Mouse (Mus musculus): ENCODE data around the gene Ercc6l2. TPM values are rescaled to one million over a fixed set of nuclear protein-coding genes. Genes with fewer than 3 reads are reported as not detected.
A peak's percentile ranks its signal among the peaks of the same experiment; 100 is the strongest.

Ercc6l2 gene
- polyA plus RNA-seq, 1 experiment from 2014 or later: 13.9 TPM

- ATAC-seq: no peak
Observed at GRCm38 (mm10) chr13:63807979-63808378, 7.1 kb upstream of the Ercc6l2 start.

DNA sequence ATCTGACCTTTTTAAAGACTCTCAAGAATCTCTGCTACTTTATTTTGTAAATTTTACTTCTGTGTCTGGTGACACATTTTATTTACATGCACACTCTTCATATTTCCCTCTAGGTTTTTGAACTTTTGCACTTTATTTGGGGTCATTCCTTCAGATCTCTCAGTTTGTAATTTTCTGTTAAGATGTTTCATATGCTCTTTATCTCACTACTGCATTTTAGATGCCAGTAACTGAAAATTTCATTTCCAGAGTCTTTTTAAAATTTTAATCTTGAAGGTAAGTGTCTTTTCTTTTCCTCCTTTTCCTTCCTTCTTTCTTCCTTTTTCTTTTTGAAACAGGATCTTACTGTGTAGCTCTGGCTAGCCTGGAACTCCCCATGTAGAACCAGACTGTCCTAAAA is 3.6 kb upstream of the Ercc6l2 start:
- no peak overlapping the region for H3K4me3 ChIP-seq
- H3K27ac ChIP-seq: no peak overlapping the region
- H3K9me3 ChIP-seq (replicated peaks): no peaks in the 10 kb centered on the region
- no peaks in the 10 kb centered on the region for H3K36me3 ChIP-seq
- ATAC-seq: no peak
- H3K4me2 ChIP-seq: no peak overlapping the region
- no peak overlapping the region for H3K9ac ChIP-seq
- peaks cover 20% of the 10 kb centered on the region for H3K4me1 ChIP-seq
- H3K27me3 ChIP-seq (replicated peaks): no peaks in the 10 kb centered on the region

More at GRCm38 (mm10) chr13:63807979-63808378, 7.1 kb upstream of the Ercc6l2 start:
- Histone ChIP-seq H3K9me3 (replicated peaks) (no peaks in the 10 kb centered on the region), H3K27ac (no peak overlapping the region), H3K4me2 (no peak overlapping the region), H3K27me3 (replicated peaks) (no peaks in the 10 kb centered on the region), H3K4me1 (no peaks in the 10 kb centered on the region), H3K36me3 (no peaks in the 10 kb centered on the region), H3K4me3 (no peak overlapping the region), H3K9ac (no peak overlapping the region)
- WGBS (ENCODE audit: insufficient replicate concordance): 75% methylated on average over 3 of the region's 3 CpGs

DNA sequence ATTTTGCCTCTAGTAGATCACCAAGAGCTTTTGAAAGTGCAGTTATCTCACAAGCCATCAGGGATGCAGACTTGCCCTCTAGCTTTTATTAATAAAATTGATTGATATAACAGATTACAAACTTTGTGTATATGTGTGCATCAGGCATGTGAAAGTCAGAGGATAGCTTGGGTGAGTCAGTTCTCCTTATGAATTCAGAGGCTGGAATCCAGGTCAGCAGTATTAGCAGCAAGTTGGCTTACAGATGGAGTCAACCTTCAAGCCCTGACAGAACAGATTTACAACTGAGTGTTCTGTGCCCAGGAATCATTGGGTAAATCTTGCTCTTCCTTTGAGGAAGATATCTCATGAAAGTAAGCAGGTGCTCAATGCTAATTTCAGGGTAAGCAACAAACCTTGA is 891 bp downstream of the Ercc6l2 start:
- 0 out of 2 replicates have a peak, but pooled peaks cover 5% of the 10 kb centered on the region for H3K36me3 ChIP-seq
- peak overlapping the region; percentile 81 for H3K9ac ChIP-seq
- H3K4me1 ChIP-seq: peaks cover 23% of the 10 kb centered on the region
- no peaks in the 10 kb centered on the region for H3K27me3 ChIP-seq (replicated peaks)
- peak overlapping the region; percentile 85 for H3K4me2 ChIP-seq
- ATAC-seq: no peak
- H3K4me3 ChIP-seq: peak overlapping the region; percentile 71
- H3K27ac ChIP-seq: 0 out of 2 replicates have a peak overlapping the region, but pooled peaks have one; percentile 36
- H3K9me3 ChIP-seq (replicated peaks): no peaks in the 10 kb centered on the region

- H3K27ac ChIP-seq: no peak overlapping the region
- H3K36me3 ChIP-seq: peaks cover 39% of the 10 kb centered on the region
- no peak overlapping the region for H3K9ac ChIP-seq
- H3K4me3 ChIP-seq: no peak overlapping the region
- no peaks in the 10 kb centered on the region for H3K27me3 ChIP-seq (replicated peaks)
- WGBS (ENCODE audit: insufficient replicate concordance): 75% methylated on average over 2 of the region's 2 CpGs
- ATAC-seq: no peak
- H3K4me2 ChIP-seq: no peak overlapping the region
- no peaks in the 10 kb centered on the region for H3K9me3 ChIP-seq (replicated peaks)
- no peaks in the 10 kb centered on the region for H3K4me1 ChIP-seq
Observed at GRCm38 (mm10) chr13:63845758-63846157, 30.7 kb downstream of the Ercc6l2 start.

DNA sequence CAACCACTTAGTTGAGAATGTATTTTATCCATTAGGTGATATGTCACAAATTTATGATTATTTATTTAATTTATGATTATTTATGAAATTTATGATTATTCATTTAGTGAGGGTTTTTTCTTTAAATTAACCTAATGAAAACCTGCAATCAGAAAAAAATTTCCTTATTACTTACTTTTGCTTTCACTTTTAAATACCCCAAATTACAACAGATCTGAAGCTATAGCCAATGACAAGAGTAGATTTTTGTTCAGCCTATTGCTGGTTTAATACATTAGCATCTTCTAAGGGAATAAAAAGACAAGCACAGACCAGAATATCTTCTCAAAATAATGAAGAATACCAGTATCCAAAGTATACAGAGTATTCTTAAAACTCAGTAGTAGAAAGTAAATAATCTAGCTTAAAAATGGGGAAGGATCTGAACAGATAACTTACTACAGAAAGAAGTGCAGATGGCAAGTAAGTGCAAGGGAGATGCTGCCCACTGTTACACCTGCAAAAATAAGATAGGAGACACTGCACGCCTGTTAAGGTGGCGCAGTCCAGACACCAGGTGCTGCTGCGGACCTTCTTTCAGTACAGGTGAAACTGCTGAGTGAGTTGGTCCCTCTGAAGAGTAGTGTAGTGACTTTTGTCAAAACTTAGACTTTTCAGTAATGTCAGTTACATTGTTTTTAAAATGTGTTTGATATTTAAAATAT is 35.4 kb downstream of the Ercc6l2 start:
- H3K4me3 ChIP-seq: no peak overlapping the region
- no peak overlapping the region for H3K4me2 ChIP-seq
- ATAC-seq: no peak
- peaks cover 32% of the 10 kb centered on the region for H3K36me3 ChIP-seq
- H3K9ac ChIP-seq: no peak overlapping the region
- no peaks in the 10 kb centered on the region for H3K9me3 ChIP-seq (replicated peaks)
- no peaks in the 10 kb centered on the region for H3K27me3 ChIP-seq (replicated peaks)
- no peaks in the 10 kb centered on the region for H3K4me1 ChIP-seq
- H3K27ac ChIP-seq: no peak overlapping the region
- 73% methylated on average over 3 of the region's 3 CpGs for WGBS (ENCODE audit: insufficient replicate concordance)

GRCm38 (mm10) chr13:63872585-63873282 is 57.7 kb downstream of the Ercc6l2 start:
- Histone ChIP-seq H3K27ac (peak overlapping the region; percentile 70), H3K27me3 (replicated peaks) (no peaks in the 10 kb centered on the region), H3K4me2 (no peak overlapping the region), H3K4me1 (peaks cover 18% of the 10 kb centered on the region), H3K4me3 (no peak overlapping the region), H3K36me3 (peaks cover 28% of the 10 kb centered on the region), H3K9ac (no peak overlapping the region), H3K9me3 (replicated peaks) (no peaks in the 10 kb centered on the region)
- ATAC-seq: peak; percentile 69
- 64% methylated on average over 2 of the region's 2 CpGs for WGBS (ENCODE audit: insufficient replicate concordance)

- H3K36me3 ChIP-seq: peaks cover 11% of the 10 kb centered on the region; the same call in 1 of the 2 replicates
- H3K27me3 ChIP-seq (replicated peaks): no peaks in the 10 kb centered on the region
- 83% methylated on average over 6 of the region's 6 CpGs for WGBS (ENCODE audit: insufficient replicate concordance)
- peaks cover 11% of the 10 kb centered on the region for H3K4me1 ChIP-seq
- H3K4me3 ChIP-seq: no peak overlapping the region
- H3K9ac ChIP-seq: no peak overlapping the region
- H3K27ac ChIP-seq: no peak overlapping the region
- no peak for ATAC-seq
- no peaks in the 10 kb centered on the region for H3K9me3 ChIP-seq (replicated peaks)
- no peak overlapping the region for H3K4me2 ChIP-seq
Observed at GRCm38 (mm10) chr13:63877138-63877537, 62.1 kb downstream of the Ercc6l2 start.

GRCm38 (mm10) chr13:63879105-63879863 is 64.2 kb downstream of the Ercc6l2 start:
- Histone ChIP-seq H3K9ac (no peak overlapping the region), H3K9me3 (replicated peaks) (no peaks in the 10 kb centered on the region), H3K27me3 (replicated peaks) (no peaks in the 10 kb centered on the region), H3K4me3 (no peak overlapping the region), H3K36me3 (0 out of 2 replicates have a peak, but pooled peaks cover 7% of the 10 kb centered on the region), H3K27ac (no peak overlapping the region), H3K4me1 (peaks cover 3% of the 10 kb centered on the region; the same call in 1 of the 2 replicates), H3K4me2 (no peak overlapping the region)
- WGBS (ENCODE audit: insufficient replicate concordance): 84% methylated on average over 1 of the region's 1 CpGs
- ATAC-seq: no peak

DNA sequence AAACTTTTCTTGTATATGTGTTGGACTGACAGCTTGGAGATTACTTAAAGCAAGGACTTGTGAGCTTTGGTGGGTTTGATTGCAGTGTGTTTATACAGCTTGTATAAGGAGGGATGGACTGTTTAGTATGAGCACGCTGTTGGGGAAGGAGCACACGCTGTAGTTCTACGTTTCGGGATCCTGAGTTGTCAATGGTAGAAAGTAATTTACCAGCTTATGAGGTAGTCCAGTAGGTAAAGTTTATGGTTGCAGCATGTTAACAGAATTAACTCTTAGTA is 64.8 kb downstream of the Ercc6l2 start:
- H3K36me3 ChIP-seq: 0 out of 2 replicates have a peak, but pooled peaks cover 5% of the 10 kb centered on the region
- peaks cover 8% of the 10 kb centered on the region for H3K4me1 ChIP-seq
- 88% methylated on average over 4 of the region's 4 CpGs for WGBS (ENCODE audit: insufficient replicate concordance)
- H3K9me3 ChIP-seq (replicated peaks): no peaks in the 10 kb centered on the region
- no peak overlapping the region for H3K4me3 ChIP-seq
- H3K27ac ChIP-seq: no peak overlapping the region
- no peak overlapping the region for H3K9ac ChIP-seq
- no peak overlapping the region for H3K4me2 ChIP-seq
- ATAC-seq: no peak
- no peaks in the 10 kb centered on the region for H3K27me3 ChIP-seq (replicated peaks)

- H3K9ac ChIP-seq: no peak overlapping the region
- peak overlapping the region; percentile 30 for H3K4me2 ChIP-seq
- no peaks in the 10 kb centered on the region for H3K27me3 ChIP-seq (replicated peaks)
- H3K4me1 ChIP-seq: peaks cover 29% of the 10 kb centered on the region
- no peak overlapping the region for H3K4me3 ChIP-seq
- H3K27ac ChIP-seq: peak overlapping the region; percentile 67
- peaks cover 7% of the 10 kb centered on the region for H3K36me3 ChIP-seq
- H3K9me3 ChIP-seq (replicated peaks): no peaks in the 10 kb centered on the region
- peak; percentile 77 for ATAC-seq
- WGBS (ENCODE audit: insufficient replicate concordance): 38% methylated on average over 3 of the region's 3 CpGs
Observed at GRCm38 (mm10) chr13:63885532-63885949, 70.5 kb downstream of the Ercc6l2 start.

DNA sequence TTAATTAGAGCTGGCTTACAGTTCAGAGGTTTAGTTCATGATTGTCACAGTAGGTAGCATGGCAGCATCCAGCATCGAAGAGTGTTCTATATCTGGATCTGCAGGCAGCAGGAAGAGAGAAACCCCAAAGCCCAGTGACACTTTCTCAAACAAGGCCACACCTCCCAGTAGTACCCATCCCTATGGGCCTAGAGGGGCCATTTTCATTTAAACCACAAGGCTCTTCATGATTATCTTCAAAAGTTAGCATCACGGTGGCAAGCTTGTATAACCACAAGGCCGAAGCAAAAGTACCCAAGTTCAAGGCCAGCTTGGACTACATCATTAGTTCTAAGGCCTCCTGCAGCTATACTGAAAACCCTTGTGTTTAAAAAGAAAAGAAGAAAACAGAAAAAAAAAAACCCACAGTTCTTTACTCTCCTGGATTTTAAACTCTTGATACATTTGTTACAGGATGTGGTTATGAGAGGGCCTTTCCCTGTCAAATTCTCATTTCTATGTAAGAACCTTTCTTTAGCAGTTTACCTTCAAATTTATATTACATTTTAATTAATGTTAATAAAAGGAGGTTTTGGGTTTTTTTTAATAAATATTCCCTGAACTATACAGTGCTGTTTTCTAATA is 71.5 kb downstream of the Ercc6l2 start:
- WGBS (ENCODE audit: insufficient replicate concordance): 54% methylated on average over 3 of the region's 3 CpGs
- peak; percentile 57; the same call in 1 of the 2 replicates for ATAC-seq
- H3K4me3 ChIP-seq: no peak overlapping the region

More for the DNA sequence above, 71.5 kb downstream of the Ercc6l2 start:
- H3K27ac ChIP-seq: peak overlapping the region; percentile 67
- H3K4me2 ChIP-seq: no peak overlapping the region
- peaks cover 7% of the 10 kb centered on the region for H3K36me3 ChIP-seq
- H3K9ac ChIP-seq: no peak overlapping the region
- no peaks in the 10 kb centered on the region for H3K9me3 ChIP-seq (replicated peaks)
- H3K4me1 ChIP-seq: peaks cover 29% of the 10 kb centered on the region
- no peaks in the 10 kb centered on the region for H3K27me3 ChIP-seq (replicated peaks)
